Mouse (Mus musculus) adrenal gland, postnatal 4 days (tissue): ENCODE results near the gene Efcab5. TPM values are rescaled to one million over a fixed set of nuclear protein-coding genes. Genes with fewer than 3 reads are reported as not detected.
A peak's percentile ranks its signal among the peaks of the same experiment; 100 is the strongest.

Experiments
- DNase-seq, 2 experiments: peaks; one replicate each; pipeline ENCODE4 v3.0.0; 2021 to 2022; ENCODE audit warnings: low spot score in 2 of 2, mixed read lengths in 2 of 2
- long read RNA-seq, 2 experiments: library from polyadenylated mRNA; stranded (forward); transcript quantifications; one replicate each; pipeline ENCODE4 v2.0.0; 2021
- total RNA-seq, 2 experiments: library from RNA; stranded (reverse); gene quantifications; 2 replicates each; pipeline ENCODE4 v1.2.3; 2021

Efcab5 gene
- total RNA-seq: under 1 TPM; 0.20 to 0.48 TPM
- long read RNA-seq, experiment 1: 0 reads
- long read RNA-seq, experiment 2: 0 reads

DNA sequence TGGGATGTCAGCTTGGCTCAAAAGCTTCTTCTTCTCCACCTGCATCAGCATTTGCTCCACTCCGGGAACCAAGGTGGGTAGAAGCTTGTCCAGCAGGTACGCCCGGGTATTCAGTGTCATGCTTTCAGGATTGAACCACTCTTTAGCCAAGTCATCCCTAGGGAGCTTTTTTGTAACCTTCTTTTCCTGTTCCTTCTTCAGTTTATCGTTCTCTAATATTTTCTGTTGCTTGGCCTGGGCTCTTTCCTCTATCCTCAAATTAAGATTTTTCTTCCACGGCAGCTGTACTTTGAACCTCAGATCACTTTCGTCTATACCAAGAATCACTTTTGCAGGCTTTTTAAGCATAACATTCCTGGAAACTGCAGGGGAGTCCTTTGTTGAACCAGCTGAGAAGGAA lies at the start of gene Efcab5:
Gene Efcab5, minus strand, starts transcription at position 101 of the 400 bp plus-strand sequence.
- DNase-seq: no peak

DNA sequence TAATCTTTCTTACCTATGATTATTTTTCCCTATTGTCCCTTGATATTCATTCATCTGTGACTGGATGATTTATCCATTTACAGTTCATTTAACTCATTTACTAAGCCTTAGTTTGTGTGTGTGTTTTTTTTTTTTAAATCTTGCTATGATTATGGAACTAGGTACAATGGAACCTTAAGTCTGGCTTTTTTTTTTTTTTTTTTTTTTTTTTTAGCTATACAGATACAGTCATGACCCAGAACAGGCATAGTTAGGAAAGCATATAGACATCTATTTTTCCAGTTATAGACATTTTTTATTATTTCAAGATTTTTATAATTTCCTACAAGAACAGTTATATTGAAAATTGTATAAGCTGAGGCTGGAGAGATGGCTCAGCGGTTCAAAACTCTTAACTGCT lies 46.5 kb upstream of the Efcab5 start:
- DNase-seq: no peak

DNA sequence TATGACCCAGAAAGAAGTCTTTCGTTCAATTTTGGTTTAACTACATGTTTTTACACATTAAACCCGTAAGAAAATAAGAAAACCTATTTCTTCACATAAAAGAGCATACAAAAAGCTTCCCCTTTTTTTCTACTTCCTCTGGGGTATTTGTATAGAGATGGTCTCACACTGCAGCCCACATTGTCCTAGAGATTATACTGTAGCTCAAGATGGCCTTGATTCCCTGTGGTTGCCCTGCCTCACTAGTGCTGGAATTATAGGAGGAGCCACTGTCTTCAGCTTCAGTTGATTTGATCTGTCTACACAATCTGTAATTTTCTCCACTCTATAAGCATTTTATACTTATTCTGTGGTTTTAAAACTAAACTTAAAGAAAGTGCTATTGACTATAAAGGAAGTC lies 42.7 kb upstream of the Efcab5 start:
- DNase-seq: no peak

DNA sequence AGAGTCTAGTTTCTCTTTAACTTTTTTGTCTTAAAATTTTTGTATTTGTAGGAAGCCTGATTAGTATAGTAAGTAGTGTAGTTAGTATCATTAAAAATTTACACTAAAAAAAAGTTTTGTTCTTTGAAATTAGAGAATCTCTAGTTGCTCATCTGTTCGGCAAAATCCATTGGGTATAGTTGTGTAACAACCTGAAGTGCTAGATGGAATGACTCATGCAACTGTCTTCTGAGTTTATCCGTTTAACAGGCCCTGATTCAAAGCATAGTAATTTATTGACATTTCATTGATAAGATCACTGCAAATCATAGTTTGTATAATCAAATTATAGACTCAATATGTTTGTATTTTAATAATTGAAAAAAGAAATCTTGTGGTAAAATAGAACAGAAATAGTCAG lies 42.0 kb upstream of the Efcab5 start:
- no peak for DNase-seq

DNA sequence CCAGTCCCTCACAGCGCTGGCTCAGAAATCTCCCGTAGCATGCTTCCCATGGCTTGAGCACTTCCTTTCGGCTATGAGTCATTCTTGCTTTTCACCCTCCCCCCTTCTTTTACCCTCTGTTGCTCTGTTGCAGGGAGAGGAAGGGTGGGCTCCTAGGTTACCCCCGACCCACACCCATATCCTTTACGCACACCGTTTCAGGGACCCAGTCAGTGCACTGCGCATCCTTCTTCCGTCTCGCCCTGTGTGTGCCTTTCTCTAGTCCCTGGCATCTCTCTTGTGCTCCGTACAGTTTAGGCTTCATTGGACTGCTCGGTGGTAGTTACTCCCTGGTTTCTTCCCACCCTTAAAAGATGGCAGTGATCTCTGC lies 28.0 kb upstream of the Efcab5 start:
- no peak for DNase-seq

DNA sequence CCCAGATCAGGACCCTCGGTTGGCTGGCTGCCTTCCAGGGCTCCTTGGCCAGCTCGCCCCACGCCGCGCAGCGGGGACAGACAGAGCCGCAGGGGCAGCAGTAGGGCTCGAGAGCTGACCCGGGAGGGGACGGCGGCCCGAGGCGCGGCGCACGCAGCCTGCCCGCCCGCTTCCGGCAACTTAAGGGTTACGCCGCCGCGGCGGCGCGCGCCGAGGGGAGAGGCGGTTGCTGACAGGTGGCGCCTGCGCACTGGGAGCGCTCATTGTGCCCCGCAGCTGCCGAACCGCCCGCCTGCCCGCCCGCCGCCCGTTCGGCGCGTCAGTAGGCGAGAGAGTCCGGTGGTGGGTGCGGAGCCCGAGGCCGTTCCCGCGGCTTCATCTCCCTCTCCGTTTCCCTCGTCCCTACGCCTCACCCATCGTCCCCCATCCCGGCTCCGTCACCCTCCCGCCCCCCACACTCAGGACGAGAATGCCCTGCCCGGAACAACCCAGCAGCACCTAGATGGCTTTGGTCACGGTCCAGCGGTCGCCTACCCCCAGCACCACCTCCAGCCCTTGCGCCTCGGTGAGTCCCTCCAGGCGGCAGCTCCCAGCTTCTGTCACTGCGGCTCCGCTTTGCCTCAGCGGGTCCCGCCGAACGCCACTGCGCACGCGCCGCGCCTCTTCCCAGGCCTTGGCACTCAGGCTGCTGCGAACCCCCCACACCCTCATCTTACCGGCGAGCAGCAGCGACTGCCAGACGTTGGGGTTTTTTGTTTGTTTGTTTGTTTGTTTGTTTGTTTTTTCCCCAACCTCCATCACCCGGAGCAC lies 27.4 kb upstream of the Efcab5 start, which contains the start of gene Ssh2:
Gene Ssh2, plus strand, starts transcription at position 337 of the 810 bp plus-strand sequence.
- peak; percentile 43 to 65 for DNase-seq

DNA sequence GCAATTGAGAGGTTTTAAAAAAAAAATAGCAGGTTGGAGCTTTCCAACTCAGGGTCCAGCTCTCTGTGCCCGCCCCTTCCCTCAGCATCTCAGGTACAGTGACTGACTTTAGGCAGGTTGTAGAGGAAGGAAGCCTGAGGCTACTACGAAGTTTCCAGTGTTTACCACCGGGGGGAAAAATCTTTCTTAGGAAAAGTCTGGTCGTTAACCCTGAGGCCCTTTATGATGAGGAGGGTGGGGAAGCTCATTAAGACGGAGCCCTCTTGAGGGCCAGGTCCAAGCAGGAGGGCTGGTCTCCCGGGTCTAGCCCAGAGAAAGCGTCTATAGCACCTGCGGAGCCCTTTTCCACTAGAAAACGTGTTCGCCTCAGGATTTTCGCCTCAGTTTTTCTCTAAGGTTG lies 26.7 kb upstream of the Efcab5 start:
- no peak for DNase-seq

DNA sequence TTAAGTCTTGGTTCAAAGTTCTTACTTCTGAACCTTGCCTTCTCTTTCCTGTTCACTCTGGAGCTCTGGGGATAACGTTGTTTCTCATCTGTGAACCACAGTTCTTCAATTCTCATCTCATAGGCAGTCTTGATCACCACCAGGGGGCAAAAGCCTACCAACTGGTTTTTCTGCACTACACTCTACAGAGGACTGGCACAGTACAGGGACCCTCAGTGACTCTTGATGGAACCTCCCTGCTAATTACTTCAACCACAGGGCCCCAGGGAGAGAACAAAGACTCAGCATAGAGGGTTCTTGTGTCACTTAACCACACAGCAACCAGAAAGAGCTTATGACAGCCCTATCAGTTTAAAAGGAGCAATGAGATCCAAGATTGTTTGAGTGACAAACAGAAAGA lies 26.0 kb upstream of the Efcab5 start:
- DNase-seq: peak in 1 of 2 experiments; percentile 16

DNA sequence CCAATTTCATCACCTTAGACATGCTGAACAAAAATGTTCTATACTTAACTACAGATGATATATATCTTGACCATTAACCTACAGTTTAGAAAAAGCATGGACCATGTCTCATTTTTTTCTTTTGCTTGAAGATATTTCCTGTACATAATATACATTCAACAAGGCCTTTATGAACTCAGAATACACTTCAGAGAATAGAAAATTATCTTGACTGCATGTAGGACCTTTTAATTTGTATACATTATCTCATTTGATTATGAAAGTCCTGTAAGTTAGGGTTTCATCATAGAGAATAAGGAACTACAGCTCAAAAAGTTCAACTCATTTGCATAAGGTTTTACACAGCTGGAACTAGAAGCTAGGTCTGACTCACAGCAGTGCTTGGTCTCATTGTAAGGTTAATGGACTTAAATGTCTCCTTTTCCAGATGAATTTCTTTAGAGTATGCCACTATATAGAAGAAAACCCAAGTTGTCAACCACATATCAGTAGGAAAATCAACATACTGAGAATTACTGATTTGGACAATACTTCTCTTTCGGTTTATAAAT lies 25.4 kb upstream of the Efcab5 start:
- DNase-seq: no peak

DNA sequence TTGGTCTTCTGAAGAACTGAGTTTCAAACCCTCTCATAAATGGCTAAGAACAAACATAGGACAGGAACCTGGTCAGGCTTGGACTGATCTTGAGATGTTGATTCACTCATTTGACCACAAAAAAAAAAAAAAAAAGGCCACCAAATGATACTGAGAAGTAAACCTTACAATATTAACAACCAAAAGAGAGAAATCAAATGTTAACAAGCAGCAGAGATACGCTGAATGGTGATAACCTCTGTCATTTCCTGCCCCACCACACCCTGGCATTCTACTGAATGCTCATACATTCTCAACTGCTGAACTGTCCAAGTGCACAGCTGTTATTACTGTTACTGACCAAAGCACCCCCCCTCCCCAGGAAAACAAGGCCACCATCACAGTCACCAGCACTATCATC lies 11.9 kb upstream of the Efcab5 start:
- no peak for DNase-seq

DNA sequence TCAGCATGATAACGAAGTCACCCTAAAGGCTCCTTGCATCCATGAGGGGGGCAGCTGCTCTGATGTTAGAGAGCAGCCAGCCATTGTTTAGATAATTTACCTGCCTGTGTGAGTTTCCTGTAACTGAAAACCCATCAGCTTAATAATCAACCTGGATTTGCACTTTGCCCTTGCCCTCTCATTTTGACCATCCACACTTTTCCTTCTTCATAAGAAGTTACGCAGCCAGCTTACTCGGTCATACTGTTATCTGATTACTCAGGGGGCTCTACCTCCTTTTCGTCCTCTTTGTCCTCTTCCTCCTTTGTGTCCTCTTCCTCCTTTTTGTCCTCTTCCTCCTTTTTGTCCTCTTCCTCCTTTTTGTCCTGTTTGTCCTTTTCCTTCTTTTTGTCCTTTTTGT lies 10.9 kb upstream of the Efcab5 start:
- DNase-seq: no peak

DNA sequence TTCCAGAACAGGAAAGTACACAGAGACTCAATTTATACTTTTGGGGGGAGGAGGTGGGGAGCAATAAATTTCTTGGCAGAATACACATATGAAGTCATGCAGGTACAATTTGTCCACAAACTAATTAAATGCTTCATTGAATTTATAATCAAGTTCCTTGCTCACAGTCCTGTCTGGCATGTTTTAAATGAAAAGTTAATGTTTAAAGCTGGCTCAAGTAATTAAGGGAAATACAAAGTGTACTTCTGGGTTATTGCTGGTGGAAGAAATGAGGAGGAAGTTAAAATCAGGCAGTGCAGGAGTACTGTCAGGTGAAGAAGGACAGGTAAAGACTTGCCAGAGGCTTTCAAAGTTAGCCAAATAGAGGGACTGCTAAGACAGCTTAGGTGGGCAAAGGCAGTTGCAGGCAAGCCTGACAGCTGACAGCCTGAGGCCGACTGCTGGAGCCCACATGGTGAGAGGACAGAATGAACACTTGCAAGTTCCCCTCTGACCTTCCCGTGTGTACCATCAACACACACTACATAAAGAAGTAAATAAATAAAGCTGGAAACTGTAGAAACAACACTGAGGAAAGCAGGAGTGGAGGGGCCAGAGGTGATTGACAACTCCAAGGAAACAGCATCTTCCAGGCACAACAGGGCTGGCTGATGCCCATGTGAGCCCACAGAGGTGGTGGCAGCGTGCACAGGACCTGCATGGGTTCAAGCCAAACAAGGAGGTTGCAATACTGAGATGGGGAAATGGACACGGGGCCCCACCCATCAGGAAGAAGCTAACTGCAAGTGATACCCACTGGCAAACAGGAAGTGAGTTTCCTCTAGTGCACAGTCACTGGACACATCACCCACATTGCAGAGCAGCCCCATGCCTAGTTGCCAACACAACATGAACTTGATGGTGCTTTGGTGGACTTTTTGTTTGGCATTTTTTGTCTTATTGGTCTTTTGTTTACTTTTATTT lies 7.7 kb upstream of the Efcab5 start:
- DNase-seq: no peak

DNA sequence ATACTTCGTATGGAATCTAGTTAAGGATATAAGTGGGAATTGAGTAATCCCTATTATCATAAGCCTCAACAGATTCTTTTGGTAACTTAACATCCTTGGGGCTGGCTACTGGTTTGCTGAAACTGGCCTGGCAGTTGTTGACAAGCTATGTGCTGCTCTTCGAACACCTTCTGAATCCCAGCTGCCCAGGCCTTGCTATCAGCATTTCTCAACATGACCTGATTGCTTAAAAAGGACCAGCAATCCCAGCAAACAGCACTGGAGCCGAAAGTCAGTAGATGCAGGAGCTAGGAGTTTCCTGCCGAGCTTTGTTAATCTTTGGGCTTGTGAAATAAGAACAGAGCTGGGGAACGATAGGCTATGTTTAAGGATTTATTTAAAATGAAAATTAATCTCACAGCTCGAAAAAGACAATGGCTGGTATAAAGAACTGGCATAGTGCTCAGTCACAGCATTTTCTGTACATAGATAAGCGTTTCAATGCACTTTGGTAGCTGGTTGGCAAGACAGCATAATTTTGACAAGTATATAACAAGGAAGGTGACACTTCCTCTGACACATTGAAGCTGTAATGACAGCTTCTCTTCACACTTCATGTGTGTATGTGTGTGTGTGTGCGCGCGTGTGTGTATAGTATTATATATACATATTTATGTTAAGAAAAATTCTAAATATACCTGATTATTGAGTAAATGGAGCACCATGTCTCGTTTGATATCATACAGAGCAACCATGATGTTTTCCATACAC lies 6.8 kb upstream of the Efcab5 start:
- DNase-seq: no peak

DNA sequence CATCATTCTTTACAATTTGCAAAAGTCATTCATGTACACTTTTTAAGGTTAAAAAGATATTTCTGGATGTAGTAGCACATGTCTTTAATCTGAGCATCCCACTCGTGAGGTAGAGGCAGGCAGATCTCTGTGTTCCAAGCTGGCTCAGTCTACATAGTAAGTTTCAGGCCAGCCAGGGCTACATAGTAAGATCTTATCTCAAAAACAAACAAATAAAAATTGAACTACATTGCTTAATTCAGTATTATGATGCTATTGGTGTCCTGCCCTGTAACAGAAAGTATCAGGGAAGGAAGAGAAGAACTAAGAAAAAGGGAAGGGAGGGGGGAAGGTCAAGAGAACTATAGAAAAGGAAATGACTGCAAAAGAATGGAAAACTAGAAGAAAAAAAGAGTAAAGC lies 6.0 kb upstream of the Efcab5 start:
- DNase-seq: no peak

DNA sequence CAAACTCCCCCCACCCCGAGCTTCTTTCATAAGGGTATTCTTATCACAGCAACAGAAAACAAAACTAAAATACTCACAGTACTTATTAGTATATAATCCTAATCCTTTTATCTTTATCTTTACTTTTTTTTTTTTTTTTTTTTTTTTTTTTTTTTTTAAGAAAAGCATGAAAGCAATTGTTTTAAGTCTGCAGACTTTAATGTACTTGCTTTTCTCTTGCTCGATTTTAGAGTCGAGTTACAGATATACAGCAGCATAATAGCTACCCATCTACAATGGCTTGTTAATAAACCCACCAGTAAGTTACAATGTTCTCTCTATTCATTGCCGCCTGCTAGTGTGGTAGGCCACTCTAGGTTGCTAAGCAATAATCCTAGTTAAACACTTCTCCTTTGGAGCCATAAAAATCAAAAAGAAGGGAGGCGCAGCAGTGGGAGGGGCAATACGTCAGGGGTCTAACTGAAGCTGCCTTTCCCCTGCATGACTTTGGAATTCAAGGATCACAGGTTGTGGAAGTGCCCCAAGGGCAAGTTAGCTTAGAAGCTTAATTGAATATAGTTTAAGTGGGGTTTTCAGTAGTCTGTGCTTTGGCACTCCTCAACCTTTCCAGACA lies 5.3 kb upstream of the Efcab5 start:
- no peak for DNase-seq

DNA sequence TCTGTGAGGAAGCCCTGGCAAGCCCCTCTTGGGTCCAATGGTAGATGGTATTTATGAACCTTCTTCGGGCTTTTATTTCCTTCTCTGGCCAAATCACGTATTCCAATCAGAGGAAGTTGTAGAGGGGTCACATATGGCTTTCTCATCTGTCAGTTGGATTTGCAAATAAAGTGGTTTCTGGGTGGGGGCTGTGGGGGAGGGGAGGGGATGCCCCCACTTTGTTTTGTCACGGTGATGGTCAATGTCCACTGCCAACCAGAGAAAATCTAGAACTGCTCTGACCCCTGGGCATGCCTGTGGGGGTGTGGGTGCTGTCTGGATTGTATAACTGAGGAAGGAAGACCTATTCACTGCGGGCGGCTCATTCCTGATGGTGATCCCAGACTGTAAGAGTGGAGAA lies 4.6 kb upstream of the Efcab5 start:
- DNase-seq: no peak

DNA sequence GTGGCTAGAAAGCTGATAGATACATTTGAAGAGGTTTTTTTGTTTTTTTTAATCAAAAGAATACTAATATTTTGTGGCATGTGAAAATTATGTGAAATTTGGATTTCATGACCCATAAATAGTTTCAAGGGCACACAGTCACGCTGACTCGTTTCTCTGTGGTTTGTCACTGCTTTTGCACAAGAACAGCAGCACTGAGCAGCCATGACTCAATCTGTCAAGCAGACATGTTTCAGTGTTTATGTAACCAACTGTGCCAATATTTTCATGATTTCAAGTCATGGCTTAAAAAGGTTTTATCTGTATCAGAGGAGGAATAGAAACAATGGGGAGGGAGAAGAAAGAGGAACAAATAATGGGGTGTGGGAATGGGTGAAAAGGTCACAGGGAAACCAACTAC lies 3.8 kb downstream of the Efcab5 start:
- DNase-seq: no peak

DNA sequence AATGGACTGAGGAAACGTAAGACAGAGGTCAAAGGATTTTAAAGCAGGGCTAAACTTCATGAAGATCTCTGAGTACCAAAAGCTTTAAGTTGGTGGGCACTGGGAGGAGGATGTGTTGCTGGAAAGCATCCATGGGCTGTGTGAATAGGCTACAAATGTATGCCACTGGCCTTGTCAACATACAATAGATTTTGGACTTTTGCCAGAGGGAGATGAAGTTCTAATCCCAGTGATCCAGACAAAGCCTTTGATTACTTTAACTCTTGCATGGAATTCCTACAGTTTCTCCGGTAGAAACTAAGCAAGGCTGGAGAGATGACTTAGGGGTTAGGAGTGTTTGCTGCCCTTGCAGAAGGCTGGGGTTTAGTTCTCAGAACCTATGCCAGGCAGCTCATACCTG lies 6.2 kb downstream of the Efcab5 start:
- no peak for DNase-seq

DNA sequence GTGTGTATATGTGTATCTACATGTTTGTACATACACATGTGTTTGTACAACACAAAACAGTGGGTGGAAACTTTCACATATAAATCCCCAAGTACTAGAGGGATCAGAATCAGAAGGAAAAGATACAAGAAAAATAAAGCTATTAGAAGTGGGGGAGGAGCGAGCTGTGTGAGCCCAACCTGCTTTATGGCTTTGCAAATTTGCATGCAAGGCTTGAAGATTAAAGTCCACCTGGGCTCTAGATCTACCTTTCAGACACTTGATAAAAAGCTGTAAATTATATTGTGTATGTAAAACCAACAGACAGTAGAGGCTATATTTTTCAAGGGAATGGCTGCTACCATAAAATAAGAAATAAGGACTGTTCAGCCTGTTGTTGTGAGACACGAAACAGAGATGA lies 6.7 kb downstream of the Efcab5 start:
- DNase-seq: no peak

DNA sequence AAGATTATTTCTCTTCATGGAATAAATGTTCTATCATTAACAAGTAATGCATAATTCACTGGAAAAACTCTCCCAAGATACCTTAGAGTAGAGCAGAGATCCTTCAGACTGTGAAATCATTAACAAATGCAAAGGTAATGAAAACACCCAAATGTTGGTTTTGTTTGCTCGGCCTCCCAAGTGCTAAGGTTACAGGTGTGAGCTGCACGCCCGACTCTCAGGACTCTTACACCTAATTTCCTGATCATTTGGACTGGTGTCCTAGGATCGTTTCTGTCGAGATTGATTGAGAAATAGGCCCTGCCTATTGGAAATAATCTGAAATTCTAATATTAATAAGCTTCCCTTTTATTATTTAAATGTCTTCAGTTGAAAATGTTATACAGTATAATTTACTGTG lies 7.2 kb downstream of the Efcab5 start:
- no peak for DNase-seq

DNA sequence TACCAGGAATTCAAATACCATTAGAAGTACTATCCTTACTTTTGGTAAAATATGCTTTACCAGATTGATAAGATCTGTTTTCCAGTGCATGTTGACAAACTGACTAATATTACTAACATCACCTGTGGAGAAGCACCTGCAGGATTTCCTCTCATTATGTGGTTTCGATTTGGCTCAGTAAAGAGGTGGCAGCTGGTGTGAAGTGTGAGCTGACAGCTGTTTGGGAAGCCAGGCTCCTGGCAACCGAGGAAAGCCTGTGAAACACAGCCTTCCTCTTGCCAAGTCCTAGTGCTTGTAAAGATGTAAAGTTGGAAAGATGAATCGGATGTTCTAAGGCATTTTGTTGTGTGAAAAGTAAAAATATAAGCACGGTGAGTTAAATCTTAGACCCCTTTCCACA lies 7.9 kb downstream of the Efcab5 start:
- DNase-seq: no peak
